Mouse (Mus musculus) lung, adult 2 months (tissue): ENCODE results near the gene Magi2. TPM values are rescaled to one million over a fixed set of nuclear protein-coding genes. Genes with fewer than 3 reads are reported as not detected.
"Not testable (repeated sequence)": the region's sequence is repeated elsewhere in the genome, so short reads cannot be mapped to it uniquely, and the experiment has no call there.

Experiments
- DNase-seq: peaks from one replicate; pipeline ENCODE4 v3.0.0; 2022
- H3K4me1 ChIP-seq: fragments of 200-500 bp; 2 replicates; pipeline ENCODE4 v1.6.1; 2011; ENCODE audit warnings: low read length; ENCODE audit not compliant: control insufficient read depth, insufficient read depth
- H3K4me3 ChIP-seq: fragments of 200-500 bp; replicated peaks from 2 replicates; pipeline ENCODE3; 2011; ENCODE audit warnings: low read depth, mild to moderate bottlenecking, control low read depth, low read length; ENCODE audit errors: extremely low read depth
- CTCF ChIP-seq: fragments of 200-500 bp; IDR thresholded peaks from 2 replicates; pipeline ENCODE4 v1.5.1; 2011; ENCODE audit warnings: mild to moderate bottlenecking, low read length, control low read depth; ENCODE audit not compliant: insufficient read depth
- POLR2A ChIP-seq: fragments of 200-500 bp; IDR thresholded peaks from 2 replicates; pipeline ENCODE4 v1.6.1; 2011; ENCODE audit warnings: low read depth, mild to moderate bottlenecking, control low read depth, low read length, borderline replicate concordance; ENCODE audit errors: extremely low read depth
- WGBS: fragments of 180-500 bp; shearing (Covaris S2); methylation state at CpG from one replicate; pipeline ENCODE4 v1.1.7; 2018; 5-methylcytosine and 5-hydroxymethylcytosine counted together
- polyA plus RNA-seq: library from polyadenylated mRNA; depleted of rRNA; stranded (reverse); fragments of >200 nt; gene quantifications from 2 replicates; pipeline ENCODE4 v1.2.3, GENCODE M21; 2012

The Magi2 gene
- polyA plus RNA-seq, 1 experiment = 2.7 TPM

GRCm38 (mm10) chr5:19400738-19401408 lies 174.0 kb downstream of the Magi2 start:
- 41% methylated on average over 5 of the region's 5 CpGs for WGBS
- peak; percentile 19; the same call in 1 of the 2 replicates for TF ChIP-seq CTCF
- TF ChIP-seq POLR2A = no peak
- no peak for DNase-seq
- Histone ChIP-seq H3K4me1 (no peaks in the 10 kb centered on the region), H3K4me3 (no peak overlapping the region)

- H3K4me3 ChIP-seq, DNase-seq, H3K4me1 ChIP-seq: not testable (repeated sequence)
- WGBS = 84% methylated on average over 1 of the region's 1 CpGs
Measured at GRCm38 (mm10) chr5:19404268-19404667, 177.4 kb downstream of the Magi2 start.

- no peak for TF ChIP-seq CTCF
- TF ChIP-seq POLR2A = no peak
- Histone ChIP-seq H3K4me1 (no peaks in the 10 kb centered on the region), H3K4me3 (no peak overlapping the region)
- no peak for DNase-seq
- 54% methylated on average over 4 of the region's 4 CpGs for WGBS
Measured at GRCm38 (mm10) chr5:19414556-19414955, 187.7 kb downstream of the Magi2 start.

GRCm38 (mm10) chr5:19429290-19429689 lies 202.5 kb downstream of the Magi2 start:
- Histone ChIP-seq H3K4me3 (no peak overlapping the region), H3K4me1 (no peaks in the 10 kb centered on the region)
- no peak for DNase-seq
- TF ChIP-seq POLR2A (no peak), CTCF (no peak)
- WGBS = 26% methylated on average over 2 of the region's 2 CpGs

- TF ChIP-seq CTCF (no peak), POLR2A (no peak)
- H3K4me1 ChIP-seq = no peaks in the 10 kb centered on the region
- H3K4me3 ChIP-seq = no peak overlapping the region
- DNase-seq = no peak
Measured at GRCm38 (mm10) chr5:19462541-19462940, 235.7 kb downstream of the Magi2 start.

GRCm38 (mm10) chr5:19465383-19465782 lies 238.5 kb downstream of the Magi2 start:
- H3K4me3 ChIP-seq = no peak overlapping the region
- H3K4me1 ChIP-seq = no peaks in the 10 kb centered on the region
- 48% methylated on average over 2 of the region's 2 CpGs for WGBS
- DNase-seq = no peak
- TF ChIP-seq POLR2A (no peak), CTCF (no peak)

GRCm38 (mm10) chr5:19472851-19473439 lies 246.1 kb downstream of the Magi2 start:
- TF ChIP-seq POLR2A (no peak), CTCF (no peak)
- no peak for DNase-seq
- Histone ChIP-seq H3K4me3 (no peak overlapping the region), H3K4me1 (no peaks in the 10 kb centered on the region)
- 81% methylated on average over 4 of the region's 4 CpGs for WGBS

- no peak for DNase-seq
- TF ChIP-seq POLR2A (no peak), CTCF (no peak)
- Histone ChIP-seq H3K4me3 (no peak overlapping the region), H3K4me1 (no peaks in the 10 kb centered on the region)
- WGBS = 73% methylated on average over 3 of the region's 3 CpGs
Measured at GRCm38 (mm10) chr5:19482981-19483380, 256.1 kb downstream of the Magi2 start.

GRCm38 (mm10) chr5:19487947-19488346 lies 261.1 kb downstream of the Magi2 start:
- Histone ChIP-seq H3K4me3 (no peak overlapping the region), H3K4me1 (no peaks in the 10 kb centered on the region)
- DNase-seq = no peak
- TF ChIP-seq CTCF = no peak
- TF ChIP-seq POLR2A = no peak
- 34% methylated on average over 7 of the region's 7 CpGs for WGBS

- Histone ChIP-seq H3K4me3 (no peak overlapping the region), H3K4me1 (no peaks in the 10 kb centered on the region)
- no peak for DNase-seq
- no peak for TF ChIP-seq POLR2A
- TF ChIP-seq CTCF = no peak
- 52% methylated on average over 3 of the region's 3 CpGs for WGBS
Measured at GRCm38 (mm10) chr5:19501005-19501404, 274.2 kb downstream of the Magi2 start.

- no peak overlapping the region for H3K4me3 ChIP-seq
- no peaks in the 10 kb centered on the region for H3K4me1 ChIP-seq
- no peak for DNase-seq
- TF ChIP-seq POLR2A = no peak
- TF ChIP-seq CTCF = peak; percentile 5; the same call in 1 of the 2 replicates
Measured at GRCm38 (mm10) chr5:19522168-19522567, 295.3 kb downstream of the Magi2 start.

GRCm38 (mm10) chr5:19539348-19539747 lies 312.5 kb downstream of the Magi2 start:
- Histone ChIP-seq H3K4me1 (no peaks in the 10 kb centered on the region), H3K4me3 (no peak overlapping the region)
- WGBS = 20% methylated on average over 2 of the region's 2 CpGs
- no peak for DNase-seq
- TF ChIP-seq POLR2A (no peak), CTCF (no peak)
